Mouse (Mus musculus) kidney, adult 2 months (tissue): ENCODE results near the gene Zmym1. TPM values are rescaled to one million over a fixed set of nuclear protein-coding genes. Genes with fewer than 3 reads are reported as not detected.
"Not testable (repeated sequence)": the region's sequence is repeated elsewhere in the genome, so short reads cannot be mapped to it uniquely, and the experiment has no call there.

ENCODE experiments used
- DNase-seq: peaks from one replicate; pipeline ENCODE4 v3.0.0; 2021
- H3K27ac ChIP-seq: fragments of 200-500 bp; 2 replicates; pipeline ENCODE4 v1.5.1; 2012; ENCODE audit warnings: low read depth, low read length, control low read depth, inconsistent platforms; ENCODE audit not compliant: insufficient read depth
- H3K27me3 ChIP-seq: fragments of 200-500 bp; replicated peaks from 2 replicates; pipeline ENCODE4 v1.6.1; 2012; ENCODE audit warnings: mild to moderate bottlenecking, moderate library complexity, low read length, inconsistent platforms; ENCODE audit not compliant: control insufficient read depth, insufficient read depth
- H3K36me3 ChIP-seq: fragments of 200-500 bp; 2 replicates; pipeline ENCODE4 v1.6.1; 2012; ENCODE audit warnings: mild to moderate bottlenecking, moderate library complexity, low read length, inconsistent platforms; ENCODE audit not compliant: control insufficient read depth, insufficient read depth
- H3K4me1 ChIP-seq: fragments of 200-500 bp; 2 replicates; pipeline ENCODE4 v1.6.1; 2011; ENCODE audit warnings: low read length; ENCODE audit not compliant: control insufficient read depth, insufficient read depth
- H3K4me3 ChIP-seq: fragments of 200-500 bp; 2 replicates; pipeline ENCODE4 v1.5.1; 2011; ENCODE audit warnings: mild to moderate bottlenecking, low read depth, low read length, control low read depth; ENCODE audit not compliant: insufficient read depth
- CTCF ChIP-seq: fragments of 200-500 bp; conservative IDR thresholded peaks from 2 replicates; pipeline ENCODE4 v1.5.1; 2011; ENCODE audit warnings: low read depth, mild to moderate bottlenecking, control low read depth, low read length, moderate library complexity, mixed read lengths; ENCODE audit not compliant: insufficient read depth, insufficient read length
- POLR2A ChIP-seq: fragments of 200-500 bp; IDR thresholded peaks from one replicate; pipeline ENCODE4 v1.6.1; 2011; ENCODE audit warnings: low read depth, low read length, control low read depth
- WGBS: fragments of 180-500 bp; shearing (Covaris S2); methylation state at CpG from one replicate; pipeline ENCODE4 v1.1.7; 2018; 5-methylcytosine and 5-hydroxymethylcytosine counted together
- polyA plus RNA-seq: library from polyadenylated mRNA; depleted of rRNA; stranded (reverse); fragments of >200 nt; gene quantifications from 2 replicates; pipeline ENCODE4 v1.2.3, GENCODE M21; 2012; rRNA removed

The Zmym1 gene
- 1.0 and 1.3 TPM in 2 replicates for polyA plus RNA-seq

DNA sequence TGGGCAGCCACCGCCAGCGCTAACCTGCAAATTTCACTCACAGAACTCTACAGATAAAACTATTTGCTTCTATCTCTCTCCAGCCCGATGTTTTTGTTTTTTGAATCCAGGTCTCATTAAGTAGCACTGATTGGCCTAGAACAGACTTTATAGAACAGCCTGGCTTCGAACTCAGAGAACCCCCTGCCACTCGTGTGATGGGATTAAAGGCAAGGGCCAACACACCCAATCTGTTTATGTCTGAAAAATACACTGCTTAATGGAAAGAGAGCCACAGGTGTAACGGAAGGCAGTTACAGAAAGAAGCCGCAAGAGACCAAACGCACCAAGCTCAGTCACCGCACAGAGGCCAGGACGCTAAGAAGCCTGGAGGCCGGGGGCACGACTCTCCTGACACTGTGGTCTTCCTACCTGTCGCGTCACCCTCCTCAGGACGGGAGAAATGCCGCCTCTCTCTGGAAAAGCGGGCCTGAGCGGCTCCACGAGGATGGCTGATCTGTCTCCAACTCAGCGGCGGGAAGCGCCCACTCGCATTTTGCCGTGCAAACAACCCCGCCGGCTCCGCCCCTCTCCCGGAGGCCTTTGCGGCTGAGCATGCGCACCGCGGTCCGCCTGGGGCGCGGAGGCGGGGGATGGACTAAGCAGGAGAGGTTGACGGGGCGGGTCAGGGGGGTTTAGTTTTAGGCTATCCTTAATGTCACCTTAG lies at the start of gene Zmym1:
TSS of gene Zmym1 (minus strand) at position 568 of the 706 bp plus-strand sequence.
- H3K4me1 ChIP-seq: no peaks in the 10 kb centered on the region
- peak within 1 kb of the TSS; percentile 51; the same call in 1 of the 2 replicates for H3K27ac ChIP-seq
- H3K27me3 ChIP-seq: no peaks in the 10 kb centered on the region; the same call in 1 of the 2 replicates
- WGBS: 1% methylated on average over 38 of the region's 38 CpGs
- DNase-seq: peak; percentile 93
- H3K36me3 ChIP-seq: no peaks in the 10 kb centered on the region
- peak within 1 kb of the TSS; percentile 99 for H3K4me3 ChIP-seq
- TF ChIP-seq POLR2A (peak; percentile 12), CTCF (no peak)

DNA sequence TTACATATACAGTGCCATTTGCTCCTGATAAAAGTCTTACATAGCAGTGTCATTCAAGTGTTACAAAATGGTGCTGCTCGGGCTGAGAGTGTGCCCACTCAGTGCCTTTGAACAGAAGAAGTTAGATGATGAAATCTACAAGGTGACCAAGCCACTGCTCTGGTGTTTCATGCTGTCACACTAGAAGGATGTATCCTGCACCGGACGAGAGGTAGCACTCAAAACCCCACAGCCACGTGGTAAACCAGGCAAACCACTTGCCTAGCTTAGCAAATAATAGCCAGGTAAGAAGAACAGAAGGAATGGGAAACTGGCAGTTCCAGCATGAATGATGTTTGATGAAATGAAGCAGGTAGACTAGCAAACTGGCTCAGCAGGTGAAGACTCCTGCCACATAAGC lies 49.6 kb upstream of the Zmym1 start:
- no peak for DNase-seq
- Histone ChIP-seq H3K4me1 (peaks cover 5% of the 10 kb centered on the region), H3K27me3 (no peaks in the 10 kb centered on the region), H3K36me3 (peaks cover 2% of the 10 kb centered on the region), H3K27ac (no peak overlapping the region), H3K4me3 (no peak overlapping the region)
- 77% methylated on average over 4 of the region's 4 CpGs for WGBS
- no peak for TF ChIP-seq CTCF
- no peak for TF ChIP-seq POLR2A

DNA sequence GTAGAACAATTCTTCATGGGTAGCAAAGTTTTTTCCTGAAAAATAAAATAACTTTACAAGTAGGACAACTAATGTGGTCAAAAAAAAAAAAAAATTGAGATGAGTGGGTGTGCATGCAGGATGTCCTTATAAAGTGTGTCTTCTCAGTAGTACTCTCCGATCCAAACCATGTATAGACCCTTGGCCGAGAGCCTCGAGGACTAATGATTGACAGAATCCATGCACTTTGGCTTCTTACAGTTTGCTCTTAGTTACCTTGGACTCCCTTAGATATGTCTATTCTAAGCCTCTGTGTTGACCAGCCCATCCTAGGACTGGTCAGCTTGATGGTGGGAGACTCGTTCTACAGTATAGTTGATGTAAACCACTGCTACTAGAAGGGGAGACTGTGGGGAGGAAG lies 46.6 kb upstream of the Zmym1 start:
- no peak overlapping the region for H3K27ac ChIP-seq
- no peaks in the 10 kb centered on the region; the same call in none of the 2 replicates for H3K36me3 ChIP-seq
- H3K27me3 ChIP-seq: no peaks in the 10 kb centered on the region
- WGBS: 64% methylated on average over 4 of the region's 4 CpGs
- H3K4me3 ChIP-seq: no peak overlapping the region
- H3K4me1 ChIP-seq: peaks cover 5% of the 10 kb centered on the region
- DNase-seq: peak; percentile 82
- TF ChIP-seq CTCF (no peak), POLR2A (no peak)

DNA sequence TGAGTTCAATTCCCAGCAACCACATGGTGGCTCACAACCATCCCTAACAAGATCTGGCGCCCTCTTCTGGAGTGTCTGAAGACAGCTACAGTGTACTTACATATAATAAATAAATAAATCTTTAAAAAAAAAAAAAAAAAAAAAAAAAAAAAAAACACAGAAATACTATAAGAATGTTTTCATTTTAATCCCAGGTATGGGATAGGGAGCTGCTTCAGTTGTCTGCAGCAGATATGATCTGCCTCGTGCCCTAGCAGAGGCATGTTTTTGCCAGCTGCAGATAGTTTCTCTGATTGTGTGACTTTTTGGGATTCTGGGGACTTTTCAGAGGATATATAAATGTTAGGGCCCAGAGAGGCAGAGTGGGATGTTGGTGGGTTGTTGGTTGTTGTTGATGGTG lies 38.6 kb upstream of the Zmym1 start:
- H3K36me3 ChIP-seq, H3K4me3 ChIP-seq, H3K27me3 ChIP-seq, DNase-seq, H3K27ac ChIP-seq, H3K4me1 ChIP-seq: not testable (repeated sequence)
- 100% methylated on average over 1 of the region's 2 CpGs for WGBS

DNA sequence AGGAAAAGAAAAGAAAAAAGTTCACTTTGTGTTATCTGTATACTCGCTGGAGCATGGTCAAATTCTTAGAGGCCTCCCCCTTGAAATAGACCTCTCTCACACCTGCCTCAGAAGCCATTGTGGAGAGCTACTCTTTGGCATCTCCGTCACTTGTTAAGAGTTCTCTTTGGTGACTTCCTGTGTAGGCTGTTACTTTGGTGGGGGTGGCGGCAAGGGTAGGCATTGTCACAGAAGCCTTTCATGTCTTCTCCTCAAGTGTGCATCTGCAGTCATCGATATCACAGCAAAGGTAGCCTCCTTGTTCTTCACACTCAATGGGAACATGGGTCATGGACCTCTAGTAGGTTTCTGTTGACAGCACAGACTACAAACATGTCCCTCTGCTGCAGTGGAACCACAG lies 34.1 kb upstream of the Zmym1 start:
- Histone ChIP-seq H3K4me1 (no peaks in the 10 kb centered on the region), H3K27me3 (no peaks in the 10 kb centered on the region), H3K36me3 (no peaks in the 10 kb centered on the region), H3K4me3 (no peak overlapping the region), H3K27ac (no peak overlapping the region)
- WGBS: 94% methylated on average over 4 of the region's 4 CpGs
- no peak for TF ChIP-seq POLR2A
- DNase-seq: no peak

DNA sequence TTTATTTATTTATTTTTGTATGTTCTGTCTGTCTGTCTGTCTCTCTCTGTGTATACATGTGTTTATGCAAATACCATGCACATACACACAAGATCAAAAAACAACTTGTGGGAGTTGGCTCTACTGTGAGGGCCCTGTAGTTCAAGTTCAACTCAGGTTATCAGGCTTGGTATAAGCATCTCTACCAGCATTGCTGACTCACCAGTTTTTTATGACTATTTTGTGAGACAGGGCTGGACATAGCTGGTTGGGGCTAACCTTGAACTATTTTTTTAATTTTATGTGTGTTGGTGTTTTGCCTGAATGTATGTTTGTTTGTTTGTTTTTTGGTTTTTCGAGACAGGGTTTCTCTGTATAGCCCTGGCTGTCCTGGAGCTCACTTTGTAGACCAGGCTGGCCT lies 30.2 kb upstream of the Zmym1 start:
- H3K27me3 ChIP-seq: no peaks in the 10 kb centered on the region
- DNase-seq: no peak
- H3K36me3 ChIP-seq: peaks cover 3% of the 10 kb centered on the region; the same call in 1 of the 2 replicates
- WGBS: 97% methylated on average over 1 of the region's 1 CpGs
- no peak overlapping the region for H3K27ac ChIP-seq
- no peaks in the 10 kb centered on the region for H3K4me1 ChIP-seq
- no peak overlapping the region for H3K4me3 ChIP-seq
- TF ChIP-seq CTCF: no peak
- TF ChIP-seq POLR2A: no peak

DNA sequence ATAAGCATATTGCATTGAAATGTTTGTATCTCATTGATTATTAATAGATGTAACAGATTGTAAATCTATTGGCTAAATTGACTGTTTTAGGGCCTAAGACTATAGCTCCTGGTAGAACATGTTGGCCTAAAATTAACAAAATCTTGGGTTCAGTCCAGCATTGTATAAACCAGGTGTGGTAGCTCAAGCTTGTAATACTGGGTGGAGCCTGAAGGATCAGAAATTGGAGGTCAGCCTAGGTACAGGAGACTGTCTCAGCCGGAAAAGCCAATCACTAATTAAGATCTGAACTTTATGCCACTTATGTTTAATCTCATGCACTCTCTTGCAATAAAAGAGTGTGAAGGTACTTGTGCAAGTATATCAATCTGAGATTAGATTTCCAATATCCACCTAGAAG lies 24.8 kb upstream of the Zmym1 start:
- H3K27ac ChIP-seq: no peak overlapping the region
- H3K4me3 ChIP-seq: no peak overlapping the region
- TF ChIP-seq POLR2A: no peak
- no peak for TF ChIP-seq CTCF
- H3K27me3 ChIP-seq: no peaks in the 10 kb centered on the region
- no peak for DNase-seq
- WGBS: 53% methylated on average over 1 of the region's 1 CpGs
- H3K4me1 ChIP-seq: no peaks in the 10 kb centered on the region
- peaks cover 3% of the 10 kb centered on the region; the same call in 1 of the 2 replicates for H3K36me3 ChIP-seq

DNA sequence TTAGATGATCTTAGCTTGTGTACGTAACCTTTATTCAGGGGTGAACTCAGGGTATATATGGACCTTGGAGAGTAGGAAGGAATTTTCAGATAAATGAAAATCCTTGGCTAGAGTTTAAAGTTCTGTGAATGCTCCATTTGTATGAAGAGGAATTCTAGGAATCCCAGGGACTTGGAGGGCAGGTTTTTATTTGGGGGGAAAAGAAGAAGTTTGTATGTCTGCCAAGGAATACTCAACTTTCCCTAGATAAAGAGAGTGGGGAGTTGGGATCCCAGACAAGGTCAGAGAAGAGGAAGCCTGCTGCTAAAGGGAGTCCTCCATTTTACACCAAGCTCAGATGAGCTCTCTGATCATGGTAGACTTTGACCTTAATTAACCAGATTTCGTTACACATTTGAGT lies 22.2 kb upstream of the Zmym1 start:
- TF ChIP-seq CTCF: no peak
- no peak for TF ChIP-seq POLR2A
- Histone ChIP-seq H3K4me3 (no peak overlapping the region), H3K27ac (no peak overlapping the region), H3K27me3 (no peaks in the 10 kb centered on the region), H3K4me1 (peaks cover 3% of the 10 kb centered on the region; the same call in 1 of the 2 replicates), H3K36me3 (no peaks in the 10 kb centered on the region)
- 77% methylated on average over 2 of the region's 2 CpGs for WGBS
- peak; percentile 40 for DNase-seq
